Mouse (Mus musculus): Measurements from ENCODE around the gene Vps13d.

Vps13d gene

DNA sequence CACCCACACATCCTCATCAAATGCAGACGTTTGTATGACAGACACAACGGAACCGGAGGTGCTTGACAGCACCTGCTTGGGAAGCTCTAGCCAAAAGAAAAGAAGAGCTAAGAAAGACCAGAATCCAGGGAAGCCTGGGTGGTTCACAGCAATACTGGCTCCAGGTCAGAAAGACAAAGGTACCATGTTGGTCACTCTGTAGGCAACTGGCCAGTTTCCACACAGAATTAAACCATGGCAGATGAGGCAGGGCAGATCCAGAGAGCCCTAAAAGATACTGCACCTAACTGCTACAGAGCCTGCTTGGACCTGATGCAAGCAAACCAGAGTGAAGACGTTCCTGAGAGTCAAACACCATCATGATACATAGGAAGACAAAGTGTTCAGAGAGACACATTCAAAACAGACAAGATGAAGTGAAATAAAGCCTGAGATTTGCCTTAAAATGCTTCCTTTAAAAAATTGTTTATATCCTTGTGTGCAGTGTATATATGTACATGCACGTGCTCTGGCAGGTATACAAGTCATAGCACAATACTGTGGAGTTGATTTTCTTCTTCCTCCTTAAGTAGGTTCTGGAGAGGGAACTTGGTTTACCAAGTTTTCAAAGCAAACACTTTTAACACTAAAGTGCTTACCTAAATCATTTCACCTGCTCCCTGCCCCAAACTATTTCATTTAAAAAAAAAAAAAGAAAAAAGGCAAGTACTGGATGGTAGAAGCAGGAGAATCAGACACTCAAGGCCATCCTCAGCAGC, 44.3 kb downstream of the Vps13d start:
- DNase-seq (ENCODE audit: low spot score in 2 of 2), result no peak

GRCm38 (mm10) chr4:145147006-145147961, 47.5 kb downstream of the Vps13d start:
- DNase-seq (ENCODE audit: low spot score in 2 of 2), result peak; percentile 28 to 31

- no peak for DNase-seq (ENCODE audit: low spot score in 2 of 2)
Measured at GRCm38 (mm10) chr4:145143533-145143932, 51.3 kb downstream of the Vps13d start.

- DNase-seq (ENCODE audit: low spot score in 2 of 2), result no peak
Measured at GRCm38 (mm10) chr4:145136705-145137104, 58.1 kb downstream of the Vps13d start.

- DNase-seq (ENCODE audit: low spot score in 2 of 2), result no peak
Measured at GRCm38 (mm10) chr4:145135473-145135872, 59.3 kb downstream of the Vps13d start.

GRCm38 (mm10) chr4:145130772-145131171, 64.0 kb downstream of the Vps13d start:
- DNase-seq (ENCODE audit: low spot score in 2 of 2), result no peak

DNA sequence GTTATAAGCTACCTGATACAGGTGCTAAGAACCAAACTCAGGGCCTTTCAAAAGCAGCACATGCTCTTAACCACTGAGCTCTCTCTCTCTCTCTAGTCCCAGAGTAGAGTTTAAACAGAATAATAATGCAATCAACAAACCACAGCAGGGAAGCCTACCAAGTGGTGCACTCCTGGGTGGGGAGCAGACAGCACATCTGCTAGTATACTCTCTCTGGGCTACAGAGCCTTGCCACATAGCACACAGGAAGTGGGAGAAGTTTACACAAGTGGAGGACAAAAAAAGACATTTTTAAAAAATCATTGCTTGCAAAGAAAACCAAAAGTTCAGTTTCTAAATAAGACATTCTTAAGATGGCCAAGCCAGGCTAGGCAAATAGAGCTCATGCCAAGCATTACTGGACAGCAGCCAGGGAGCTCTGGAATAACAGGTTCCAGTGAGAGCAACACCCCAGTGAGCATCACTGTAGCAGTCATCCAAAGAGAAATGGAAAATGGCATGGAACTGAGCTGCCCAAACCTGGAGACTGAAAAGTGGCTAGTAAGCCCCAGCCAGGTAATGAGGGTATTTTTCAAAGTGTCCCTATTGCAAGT, 64.8 kb downstream of the Vps13d start:
- DNase-seq (ENCODE audit: low spot score in 2 of 2), result peak in 1 of 2 experiments; percentile 11

GRCm38 (mm10) chr4:145125463-145126220, 69.2 kb downstream of the Vps13d start:
- DNase-seq (ENCODE audit: low spot score in 2 of 2), result no peak

GRCm38 (mm10) chr4:145124419-145124818, 70.4 kb downstream of the Vps13d start:
- DNase-seq (ENCODE audit: low spot score in 2 of 2), result no peak

DNA sequence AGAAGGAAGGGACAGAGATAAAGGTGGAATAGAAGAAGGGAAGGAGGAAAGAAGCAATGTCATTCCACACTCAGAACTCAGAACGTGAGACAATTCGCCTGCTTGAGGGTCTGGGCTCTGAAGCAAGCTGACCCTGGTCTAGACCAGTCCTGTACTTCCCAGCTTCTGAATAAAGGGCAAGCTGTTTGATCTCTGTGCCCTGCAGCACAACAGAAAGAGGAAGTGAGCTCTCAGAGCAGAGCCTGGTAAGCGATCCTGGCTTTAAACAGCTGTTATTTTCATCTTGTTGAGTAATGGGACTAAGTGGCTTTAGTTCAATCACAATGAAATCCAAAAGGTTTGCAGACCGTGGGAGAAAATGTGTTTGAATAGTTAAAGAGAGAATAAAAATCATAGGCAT, 83.2 kb downstream of the Vps13d start:
- DNase-seq (ENCODE audit: low spot score in 2 of 2), result no peak

- no peak for DNase-seq (ENCODE audit: low spot score in 2 of 2)
Measured at GRCm38 (mm10) chr4:145110736-145111135, 84.1 kb downstream of the Vps13d start.

DNA sequence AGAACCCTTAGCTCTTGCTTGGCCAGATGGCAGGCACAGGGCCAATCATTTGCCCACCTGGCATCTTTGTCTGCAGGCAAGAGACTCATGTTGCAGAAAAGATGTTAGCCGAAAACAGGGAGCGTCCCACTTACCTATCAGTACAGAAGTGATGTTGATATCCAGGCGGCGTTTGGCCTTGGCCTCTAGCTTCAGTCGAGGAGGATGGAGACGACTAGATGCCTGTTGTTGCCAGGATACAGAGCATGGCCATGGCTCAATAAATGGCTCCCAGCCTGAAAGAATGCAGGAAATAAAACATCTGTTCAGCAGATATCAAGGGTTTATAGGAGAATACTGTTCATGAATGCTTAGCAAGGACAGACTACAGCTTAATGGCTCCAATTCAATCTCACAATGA, 88.0 kb downstream of the Vps13d start:
- no peak for DNase-seq (ENCODE audit: low spot score in 2 of 2)

- no peak for DNase-seq (ENCODE audit: low spot score in 2 of 2)
Measured at GRCm38 (mm10) chr4:145105319-145105718, 89.5 kb downstream of the Vps13d start.

DNA sequence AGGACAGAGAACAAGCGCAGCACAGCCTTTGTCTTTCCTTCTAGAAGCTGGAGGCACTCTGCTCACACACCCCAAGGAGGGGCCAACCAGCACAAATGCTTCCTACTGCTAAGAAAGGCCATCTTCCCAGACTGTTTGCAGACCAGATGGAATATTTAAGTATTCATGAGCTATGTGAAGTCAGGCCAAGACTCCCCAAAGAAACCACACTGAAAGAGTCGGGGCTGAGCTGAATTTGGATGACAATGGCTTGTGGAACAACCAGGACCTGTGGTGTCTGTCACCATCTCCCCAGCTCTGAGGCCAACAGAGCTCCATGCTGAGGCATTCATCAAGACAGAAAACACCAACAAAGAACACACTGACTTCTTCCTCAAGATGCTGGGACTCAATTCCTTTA, 89.9 kb downstream of the Vps13d start:
- DNase-seq (ENCODE audit: low spot score in 2 of 2), result no peak

DNA sequence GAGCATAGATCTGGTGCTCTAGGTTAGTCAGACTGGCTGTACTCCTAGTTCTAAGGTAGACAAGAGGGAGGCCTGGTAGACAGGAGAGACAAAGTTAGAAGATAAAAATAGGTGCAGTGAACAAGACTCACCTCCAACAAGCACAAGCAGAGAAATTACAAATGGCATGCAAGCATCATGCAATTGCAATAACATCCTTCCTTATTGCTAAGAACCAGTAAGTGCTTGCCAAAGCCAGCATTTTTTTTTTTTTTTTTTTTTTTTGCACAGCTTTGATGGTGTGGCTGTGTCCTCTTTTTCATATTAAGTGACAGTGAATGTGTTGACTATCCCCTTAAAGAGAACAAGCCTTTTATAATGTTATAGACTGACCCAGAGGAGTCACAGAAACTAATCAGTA, 91.2 kb downstream of the Vps13d start:
- DNase-seq (ENCODE audit: low spot score in 2 of 2), result no peak

- DNase-seq (ENCODE audit: low spot score in 2 of 2), result no peak
Measured at GRCm38 (mm10) chr4:145101823-145102718, 92.7 kb downstream of the Vps13d start.

- DNase-seq (ENCODE audit: low spot score in 2 of 2), result no peak
Measured at GRCm38 (mm10) chr4:145099853-145100252, 95.0 kb downstream of the Vps13d start.

GRCm38 (mm10) chr4:145099344-145099743, 95.5 kb downstream of the Vps13d start:
- DNase-seq (ENCODE audit: low spot score in 2 of 2), result no peak

GRCm38 (mm10) chr4:145097974-145098373, 96.8 kb downstream of the Vps13d start:
- DNase-seq (ENCODE audit: low spot score in 2 of 2), result no peak

DNA sequence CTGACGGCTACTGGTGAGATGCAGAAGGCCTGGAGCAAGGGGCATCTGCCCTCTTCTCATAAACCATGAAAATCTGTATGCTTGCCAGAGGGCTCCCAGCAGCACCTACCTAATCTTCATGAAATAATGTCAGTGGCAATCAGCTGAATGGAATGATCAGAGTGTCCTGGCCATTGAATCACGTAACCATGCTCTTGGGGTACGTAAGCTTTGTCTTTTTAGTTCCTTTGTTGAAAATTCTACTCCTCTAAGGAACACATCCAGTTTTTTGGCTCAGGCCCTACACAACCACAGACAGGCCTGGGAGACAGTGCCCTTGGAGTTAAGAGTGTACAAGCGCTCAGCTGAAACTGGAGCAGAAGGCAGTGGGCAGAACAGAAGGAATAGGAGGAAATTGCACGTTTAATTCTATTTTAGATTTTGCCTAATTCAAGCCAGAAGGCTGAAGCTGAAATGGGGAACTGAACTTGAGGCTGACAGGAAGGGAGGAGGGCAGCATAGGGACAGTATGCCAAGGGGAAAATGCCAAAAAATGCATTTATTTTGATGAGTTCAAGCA, 98.2 kb downstream of the Vps13d start:
- DNase-seq (ENCODE audit: low spot score in 2 of 2), result no peak
